Mouse (Mus musculus): ENCODE results near the gene Gpatch2. TPM values are rescaled to one million over a fixed set of nuclear protein-coding genes. Genes with fewer than 3 reads are reported as not detected.

The Gpatch2 gene
- polyA plus RNA-seq, 1 experiment from 2014 or later, result 17.3 TPM

DNA sequence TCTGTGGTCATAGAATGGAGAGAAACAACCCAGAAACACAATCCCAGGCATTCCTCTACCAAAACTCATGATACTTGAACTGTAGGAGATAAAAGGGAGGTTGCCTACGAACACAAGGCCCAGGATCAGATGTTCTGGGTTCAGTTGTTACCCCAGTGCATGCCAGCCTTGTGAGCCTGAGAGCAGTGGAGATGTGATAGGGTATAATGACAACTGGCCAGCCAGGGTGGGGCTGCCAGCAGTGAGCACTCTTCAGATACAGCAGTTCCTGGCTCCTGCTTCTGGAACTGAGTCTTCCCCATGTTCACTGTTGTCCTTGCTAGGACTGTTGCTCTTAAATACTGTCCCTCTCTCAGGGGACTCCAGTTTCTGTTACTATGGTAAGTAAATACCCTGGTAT lies 98.0 kb downstream of the Gpatch2 start:
- Histone ChIP-seq H3K4me2 (replicated peaks) (no peak overlapping the region), H3K4me1 (replicated peaks; ENCODE audit: control insufficient read depth, insufficient read depth, low read length) (no peaks in the 10 kb centered on the region), H3K36me3 (replicated peaks; ENCODE audit: control insufficient read depth, insufficient read depth) (no peaks in the 10 kb centered on the region), H3K27me3 (ENCODE audit: control insufficient read depth, insufficient read depth, low read length) (no peaks in the 10 kb centered on the region), H3K27ac (no peak overlapping the region), H3K4me3 (replicated peaks; ENCODE audit: low read length) (no peak overlapping the region), H3K9me3 (ENCODE audit: control insufficient read depth, low read length) (no peaks in the 10 kb centered on the region), H3K9ac (no peak overlapping the region)
- no peak for DNase-seq (ENCODE audit: low spot score)
- ATAC-seq (ENCODE audit: low FRiP score), result no peak
- 92% methylated on average over 1 of the region's 1 CpGs for WGBS

DNA sequence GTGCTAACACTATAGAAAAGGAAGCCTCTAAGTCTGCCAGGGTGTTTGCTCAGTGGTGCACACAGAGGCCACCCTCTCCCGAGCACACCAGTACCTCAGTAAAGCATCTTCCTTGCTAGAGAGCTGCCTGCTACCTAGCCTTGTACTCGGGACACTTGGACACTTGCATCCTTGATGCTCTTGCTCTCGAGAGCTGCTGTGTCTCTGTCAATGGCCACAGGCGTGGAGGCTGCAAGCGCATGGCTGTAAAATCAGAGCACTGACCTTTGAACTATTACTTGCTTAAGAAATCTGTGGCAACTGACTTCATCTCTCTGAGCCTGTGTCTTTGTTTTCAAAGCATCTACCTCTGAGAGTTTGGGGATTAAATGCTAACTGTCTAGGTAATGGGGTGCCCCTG lies 98.5 kb downstream of the Gpatch2 start:
- Histone ChIP-seq H3K27me3 (ENCODE audit: control insufficient read depth, insufficient read depth, low read length) (no peaks in the 10 kb centered on the region), H3K4me2 (replicated peaks) (no peak overlapping the region), H3K36me3 (replicated peaks; ENCODE audit: control insufficient read depth, insufficient read depth) (no peaks in the 10 kb centered on the region), H3K27ac (no peak overlapping the region), H3K9me3 (ENCODE audit: control insufficient read depth, low read length) (no peaks in the 10 kb centered on the region), H3K9ac (no peak overlapping the region), H3K4me1 (replicated peaks; ENCODE audit: control insufficient read depth, insufficient read depth, low read length) (no peaks in the 10 kb centered on the region), H3K4me3 (replicated peaks; ENCODE audit: low read length) (no peak overlapping the region)
- ATAC-seq (ENCODE audit: low FRiP score) (no peak), DNase-seq (ENCODE audit: low spot score) (no peak)
- 80% methylated on average over 5 of the region's 5 CpGs for WGBS

DNA sequence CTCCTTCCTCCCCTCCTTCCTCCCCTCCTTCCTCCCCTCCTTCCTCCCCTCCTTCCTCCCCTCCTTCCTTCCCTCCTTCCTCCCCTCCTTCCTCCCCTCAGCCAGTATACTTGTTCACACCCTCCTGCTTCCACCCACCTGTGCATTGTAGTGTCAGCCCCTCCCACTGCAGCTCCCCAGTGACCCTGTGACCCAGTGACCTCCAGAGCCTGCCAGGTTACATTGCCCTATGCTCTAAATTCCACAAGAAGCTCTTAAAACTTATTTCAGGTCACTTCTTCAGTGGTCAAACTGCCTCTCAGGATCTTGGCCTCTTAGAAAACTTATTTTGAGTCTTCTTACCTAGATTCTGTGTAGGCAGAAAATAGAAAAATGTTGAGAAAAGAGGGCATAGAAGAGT lies 99.2 kb downstream of the Gpatch2 start:
- Histone ChIP-seq H3K27me3 (ENCODE audit: control insufficient read depth, insufficient read depth, low read length) (no peaks in the 10 kb centered on the region), H3K9me3 (ENCODE audit: control insufficient read depth, low read length) (no peaks in the 10 kb centered on the region), H3K4me2 (replicated peaks) (no peak overlapping the region), H3K36me3 (replicated peaks; ENCODE audit: control insufficient read depth, insufficient read depth) (no peaks in the 10 kb centered on the region), H3K9ac (no peak overlapping the region), H3K27ac (no peak overlapping the region), H3K4me3 (replicated peaks; ENCODE audit: low read length) (no peak overlapping the region), H3K4me1 (replicated peaks; ENCODE audit: control insufficient read depth, insufficient read depth, low read length) (no peaks in the 10 kb centered on the region)
- no peak for ATAC-seq (ENCODE audit: low FRiP score)
- no peak for DNase-seq (ENCODE audit: low spot score)

DNA sequence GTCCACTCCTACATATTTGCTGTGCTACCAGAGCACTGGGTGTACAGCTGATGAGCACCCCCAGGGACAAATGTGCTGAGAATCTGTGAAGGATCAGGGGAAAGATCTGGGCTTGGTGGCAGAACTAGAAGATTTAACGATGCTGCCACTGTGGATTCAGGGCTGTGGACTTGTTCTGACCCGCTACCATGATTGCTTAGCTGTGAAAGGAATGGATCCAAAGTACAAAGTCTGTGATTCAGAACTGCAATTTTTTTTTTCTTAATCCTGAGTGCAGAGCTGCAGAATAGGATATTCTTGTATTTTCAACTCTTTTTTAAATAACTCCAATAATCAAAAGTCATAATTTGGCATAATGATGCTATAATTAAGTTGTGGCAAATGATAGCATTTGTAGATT lies 100.5 kb downstream of the Gpatch2 start:
- Histone ChIP-seq H3K36me3 (replicated peaks; ENCODE audit: control insufficient read depth, insufficient read depth) (no peaks in the 10 kb centered on the region), H3K4me1 (replicated peaks; ENCODE audit: control insufficient read depth, insufficient read depth, low read length) (no peaks in the 10 kb centered on the region), H3K9me3 (ENCODE audit: control insufficient read depth, low read length) (no peaks in the 10 kb centered on the region), H3K27me3 (ENCODE audit: control insufficient read depth, insufficient read depth, low read length) (no peaks in the 10 kb centered on the region), H3K4me2 (replicated peaks) (no peak overlapping the region), H3K27ac (no peak overlapping the region), H3K4me3 (replicated peaks; ENCODE audit: low read length) (no peak overlapping the region), H3K9ac (no peak overlapping the region)
- ATAC-seq (ENCODE audit: low FRiP score) (no peak), DNase-seq (ENCODE audit: low spot score) (no peak)
- 92% methylated on average over 2 of the region's 2 CpGs for WGBS

DNA sequence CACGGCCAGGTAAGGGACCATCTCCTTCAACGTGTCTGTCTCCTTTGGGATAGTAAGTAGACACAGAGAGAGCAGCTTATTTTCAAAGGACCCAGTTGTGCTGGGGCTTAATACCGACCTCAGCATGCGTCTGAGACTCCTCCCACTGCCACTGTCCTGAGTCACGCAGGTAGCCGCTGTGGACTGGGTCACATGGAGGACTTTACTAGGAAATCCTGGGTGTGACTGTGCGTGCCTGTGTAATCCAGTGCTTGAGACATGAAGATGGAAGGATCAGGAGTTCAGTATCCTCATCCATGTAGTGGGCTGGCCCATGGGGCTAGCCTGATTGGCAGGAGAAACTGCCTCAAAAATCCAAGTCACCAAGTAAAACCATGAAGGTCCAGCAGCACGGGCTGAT lies 101.2 kb downstream of the Gpatch2 start:
- H3K4me2 ChIP-seq (replicated peaks), result no peak overlapping the region
- H3K4me1 ChIP-seq (replicated peaks; ENCODE audit: control insufficient read depth, insufficient read depth, low read length), result no peaks in the 10 kb centered on the region
- 86% methylated on average over 8 of the region's 8 CpGs for WGBS
- no peak overlapping the region for H3K4me3 ChIP-seq (replicated peaks; ENCODE audit: low read length)
- ATAC-seq (ENCODE audit: low FRiP score), result no peak
- DNase-seq (ENCODE audit: low spot score), result no peak
- H3K9me3 ChIP-seq (ENCODE audit: control insufficient read depth, low read length), result no peaks in the 10 kb centered on the region
- H3K36me3 ChIP-seq (replicated peaks; ENCODE audit: control insufficient read depth, insufficient read depth), result no peaks in the 10 kb centered on the region
- H3K9ac ChIP-seq, result no peak overlapping the region
- no peaks in the 10 kb centered on the region for H3K27me3 ChIP-seq (ENCODE audit: control insufficient read depth, insufficient read depth, low read length)
- H3K27ac ChIP-seq, result no peak overlapping the region

DNA sequence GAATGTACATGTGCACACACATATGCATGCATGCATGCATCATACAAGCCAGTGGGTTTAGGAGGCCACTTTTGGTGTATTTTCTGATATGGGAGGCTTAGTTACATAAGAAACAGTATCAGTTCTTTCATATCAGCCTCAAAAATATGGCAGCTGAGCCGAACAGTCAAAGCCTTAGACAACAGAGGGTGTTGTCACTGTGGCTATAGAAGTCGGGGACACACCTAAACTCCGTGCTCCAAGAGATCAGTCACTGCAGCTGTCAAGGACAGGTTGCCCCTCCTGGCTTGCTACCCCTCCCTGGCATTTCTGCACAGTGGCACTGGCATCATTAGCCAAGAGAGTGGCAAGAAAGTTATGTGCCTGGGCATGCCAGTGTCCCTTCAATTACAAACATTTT lies 106.5 kb downstream of the Gpatch2 start:
- DNase-seq (ENCODE audit: low spot score) (no peak), ATAC-seq (ENCODE audit: low FRiP score) (no peak)
- Histone ChIP-seq H3K4me2 (replicated peaks) (no peak overlapping the region), H3K9ac (no peak overlapping the region), H3K36me3 (replicated peaks; ENCODE audit: control insufficient read depth, insufficient read depth) (no peaks in the 10 kb centered on the region), H3K4me1 (replicated peaks; ENCODE audit: control insufficient read depth, insufficient read depth, low read length) (no peaks in the 10 kb centered on the region), H3K27me3 (ENCODE audit: control insufficient read depth, insufficient read depth, low read length) (no peaks in the 10 kb centered on the region), H3K9me3 (ENCODE audit: control insufficient read depth, low read length) (no peaks in the 10 kb centered on the region), H3K27ac (no peak overlapping the region), H3K4me3 (replicated peaks; ENCODE audit: low read length) (no peak overlapping the region)
- 89% methylated on average over 3 of the region's 3 CpGs for WGBS

DNA sequence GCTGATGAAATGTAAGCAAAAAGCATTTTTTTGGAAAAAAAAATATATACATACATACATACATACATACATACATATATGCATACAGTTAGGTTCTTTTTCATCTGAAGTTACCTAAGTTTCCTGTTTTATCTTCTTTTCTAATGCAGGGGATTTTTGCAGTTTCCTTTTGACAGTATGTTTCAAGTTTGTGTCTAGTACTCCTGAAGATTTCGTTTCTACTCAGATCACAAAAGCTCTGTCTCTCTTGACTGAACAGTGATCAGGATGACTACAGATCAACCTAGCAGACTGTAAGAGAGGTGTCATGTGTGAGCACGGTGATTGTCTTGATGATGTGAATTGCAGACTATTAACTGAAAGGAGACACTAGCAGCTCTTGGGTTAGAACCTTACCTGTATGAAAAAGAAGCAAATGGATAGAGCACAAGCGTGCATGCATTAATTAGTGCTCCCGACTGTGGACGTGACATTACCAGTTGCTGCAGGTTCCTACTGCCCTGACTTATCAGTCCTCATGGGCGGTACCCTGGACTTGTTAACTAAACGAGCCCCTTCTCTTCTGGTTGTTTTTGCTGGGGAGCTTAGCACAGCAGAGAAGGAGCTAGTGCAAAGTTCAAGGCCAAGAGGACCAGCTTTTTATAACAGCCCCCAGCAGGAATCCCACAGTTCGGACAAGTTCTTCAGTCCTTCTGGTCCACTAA lies 107.3 kb downstream of the Gpatch2 start:
- ATAC-seq (ENCODE audit: low FRiP score) (no peak), DNase-seq (ENCODE audit: low spot score) (no peak)
- Histone ChIP-seq H3K27ac (no peak overlapping the region), H3K4me1 (replicated peaks; ENCODE audit: control insufficient read depth, insufficient read depth, low read length) (no peaks in the 10 kb centered on the region), H3K9ac (no peak overlapping the region), H3K27me3 (ENCODE audit: control insufficient read depth, insufficient read depth, low read length) (no peaks in the 10 kb centered on the region), H3K4me2 (replicated peaks) (no peak overlapping the region), H3K36me3 (replicated peaks; ENCODE audit: control insufficient read depth, insufficient read depth) (no peaks in the 10 kb centered on the region), H3K9me3 (ENCODE audit: control insufficient read depth, low read length) (no peaks in the 10 kb centered on the region), H3K4me3 (replicated peaks; ENCODE audit: low read length) (no peak overlapping the region)
- WGBS, result 89% methylated on average over 8 of the region's 8 CpGs

DNA sequence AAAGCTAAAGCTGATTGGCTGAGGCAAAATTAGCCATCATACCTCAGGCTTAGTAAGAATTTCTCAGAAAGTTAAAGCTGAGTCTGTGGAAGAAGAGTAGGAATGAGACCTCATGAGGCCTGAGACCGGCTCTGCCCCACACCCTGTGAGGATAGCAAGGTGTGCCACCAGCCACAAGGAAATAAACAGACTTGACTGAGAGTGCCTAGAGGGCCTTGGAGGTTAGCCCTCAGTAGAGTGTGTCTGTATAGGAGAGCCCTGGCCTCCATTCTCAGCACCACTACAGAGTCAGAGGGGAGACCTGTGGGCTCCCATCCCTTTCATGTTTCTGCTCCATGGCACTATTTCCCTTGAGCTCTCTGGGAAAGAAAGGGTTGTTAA lies 107.9 kb downstream of the Gpatch2 start:
- Histone ChIP-seq H3K27me3 (ENCODE audit: control insufficient read depth, insufficient read depth, low read length) (no peaks in the 10 kb centered on the region), H3K9me3 (ENCODE audit: control insufficient read depth, low read length) (no peaks in the 10 kb centered on the region), H3K4me2 (replicated peaks) (no peak overlapping the region), H3K36me3 (replicated peaks; ENCODE audit: control insufficient read depth, insufficient read depth) (no peaks in the 10 kb centered on the region), H3K9ac (no peak overlapping the region), H3K4me3 (replicated peaks; ENCODE audit: low read length) (no peak overlapping the region), H3K27ac (no peak overlapping the region), H3K4me1 (replicated peaks; ENCODE audit: control insufficient read depth, insufficient read depth, low read length) (no peaks in the 10 kb centered on the region)
- no peak for DNase-seq (ENCODE audit: low spot score)
- no peak for ATAC-seq (ENCODE audit: low FRiP score)
- WGBS, result 95% methylated on average over 1 of the region's 1 CpGs

DNA sequence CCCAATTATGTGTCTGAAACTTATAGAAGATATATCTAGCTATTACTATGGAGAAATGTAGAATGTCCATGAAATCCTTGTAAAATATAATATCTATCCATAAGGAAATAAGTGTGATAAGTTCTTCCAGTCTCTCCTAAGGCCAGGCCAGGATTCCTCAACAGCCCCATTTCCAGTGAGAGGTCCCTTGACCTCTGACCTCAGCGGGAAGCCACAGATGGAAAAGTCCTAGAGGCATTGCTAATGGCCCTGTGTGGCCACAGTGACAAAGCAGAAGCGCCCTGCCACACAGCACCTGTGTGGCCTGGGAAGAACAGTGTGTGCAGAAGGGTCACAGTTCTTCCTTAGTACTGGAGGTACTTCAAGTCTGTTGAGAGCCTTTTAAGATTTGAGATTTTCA lies 127.2 kb downstream of the Gpatch2 start:
- Histone ChIP-seq H3K4me3 (replicated peaks; ENCODE audit: low read length) (no peak overlapping the region), H3K36me3 (replicated peaks; ENCODE audit: control insufficient read depth, insufficient read depth) (0 out of 2 replicates have a peak, but pooled peaks cover 6% of the 10 kb centered on the region), H3K27ac (no peak overlapping the region), H3K9me3 (ENCODE audit: control insufficient read depth, low read length) (no peaks in the 10 kb centered on the region), H3K27me3 (ENCODE audit: control insufficient read depth, insufficient read depth, low read length) (no peaks in the 10 kb centered on the region), H3K4me2 (replicated peaks) (no peak overlapping the region), H3K4me1 (replicated peaks; ENCODE audit: control insufficient read depth, insufficient read depth, low read length) (no peaks in the 10 kb centered on the region), H3K9ac (no peak overlapping the region)
- ATAC-seq (ENCODE audit: low FRiP score), result no peak
- WGBS, result 20% methylated on average over 2 of the region's 2 CpGs
- no peak for DNase-seq (ENCODE audit: low spot score)

DNA sequence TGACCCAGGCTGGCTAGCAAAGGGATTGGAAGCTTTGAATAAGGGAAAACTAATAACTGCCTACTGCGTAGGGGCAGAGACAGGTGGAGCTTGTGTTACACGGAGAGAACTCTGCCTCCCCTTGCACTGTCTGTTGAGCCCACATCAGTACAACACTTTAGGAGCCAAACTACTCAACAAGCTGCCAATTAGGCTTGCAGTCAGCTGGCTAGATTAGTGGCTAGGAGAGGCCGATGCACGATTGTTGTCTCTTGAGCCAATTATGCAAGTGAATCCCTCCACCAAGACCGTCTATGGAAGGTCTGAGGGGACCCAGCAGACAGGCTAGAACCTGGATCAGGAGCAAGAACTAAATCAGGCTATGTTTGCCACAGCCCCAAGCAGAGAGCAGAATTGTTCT lies 129.8 kb downstream of the Gpatch2 start:
- DNase-seq (ENCODE audit: low spot score) (no peak), ATAC-seq (ENCODE audit: low FRiP score) (no peak)
- Histone ChIP-seq H3K4me2 (replicated peaks) (no peak overlapping the region), H3K9ac (no peak overlapping the region), H3K27ac (no peak overlapping the region), H3K9me3 (ENCODE audit: control insufficient read depth, low read length) (no peaks in the 10 kb centered on the region), H3K36me3 (replicated peaks; ENCODE audit: control insufficient read depth, insufficient read depth) (peaks cover 13% of the 10 kb centered on the region; the same call in 1 of the 2 replicates), H3K4me3 (replicated peaks; ENCODE audit: low read length) (no peak overlapping the region), H3K27me3 (ENCODE audit: control insufficient read depth, insufficient read depth, low read length) (no peaks in the 10 kb centered on the region), H3K4me1 (replicated peaks; ENCODE audit: control insufficient read depth, insufficient read depth, low read length) (no peaks in the 10 kb centered on the region)
- 74% methylated on average over 5 of the region's 5 CpGs for WGBS
